Mouse (Mus musculus) fat pad, adult 2 months (tissue): ENCODE measurements around the gene Slc29a4.
A peak's percentile ranks its signal among the peaks of the same experiment; 100 is the strongest.

Experiments
- DNase-seq: peaks from one replicate; pipeline ENCODE4 v3.0.0-alpha.2; 2011; ENCODE audit warnings: low read depth, low spot score; ENCODE audit errors: extremely low read depth

Gene Slc29a4

DNA sequence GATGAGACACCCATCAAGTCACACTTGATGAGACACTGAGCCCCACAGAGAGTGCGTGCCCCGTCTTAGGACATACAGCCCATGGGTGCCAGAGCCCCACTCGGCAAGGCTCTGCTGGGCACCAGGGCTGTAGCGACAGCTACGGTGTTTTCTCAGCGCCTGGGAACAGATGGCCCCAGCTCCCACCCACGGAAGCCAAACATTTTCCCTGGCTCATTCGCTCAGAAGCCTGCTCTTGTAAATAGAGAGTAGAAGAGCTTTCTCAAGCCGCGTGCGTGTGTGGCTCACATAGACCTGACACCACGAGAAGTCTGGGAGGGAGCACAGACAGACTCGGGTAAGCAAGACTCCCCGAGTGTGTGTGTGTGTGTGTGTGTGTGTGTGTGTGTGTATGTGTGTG lies at the start of gene Slc29a4:
Slc29a4 (plus strand) TSS at position 265 of the 400 bp plus-strand sequence.
- DNase-seq = no peak

DNA sequence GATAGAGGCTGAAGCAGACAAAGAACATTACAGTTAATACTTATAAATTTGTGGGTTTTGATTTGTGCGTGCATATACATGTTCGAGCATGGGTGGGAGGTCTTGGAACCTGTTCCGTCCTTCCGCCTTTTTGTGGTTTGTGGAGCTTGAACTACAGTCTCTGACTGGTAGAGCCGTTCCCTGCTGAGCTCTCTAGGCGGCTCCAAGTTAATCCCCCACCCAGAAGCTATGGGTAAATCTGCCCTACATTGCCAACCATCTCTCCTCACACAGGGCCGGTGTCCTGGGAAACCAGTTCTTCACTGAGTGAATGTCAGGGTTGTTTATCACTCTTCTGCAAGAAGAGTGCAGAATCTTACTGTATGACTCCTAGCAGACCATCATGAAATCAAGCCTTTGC lies 44.1 kb upstream of the Slc29a4 start:
- DNase-seq = peak; percentile 54

DNA sequence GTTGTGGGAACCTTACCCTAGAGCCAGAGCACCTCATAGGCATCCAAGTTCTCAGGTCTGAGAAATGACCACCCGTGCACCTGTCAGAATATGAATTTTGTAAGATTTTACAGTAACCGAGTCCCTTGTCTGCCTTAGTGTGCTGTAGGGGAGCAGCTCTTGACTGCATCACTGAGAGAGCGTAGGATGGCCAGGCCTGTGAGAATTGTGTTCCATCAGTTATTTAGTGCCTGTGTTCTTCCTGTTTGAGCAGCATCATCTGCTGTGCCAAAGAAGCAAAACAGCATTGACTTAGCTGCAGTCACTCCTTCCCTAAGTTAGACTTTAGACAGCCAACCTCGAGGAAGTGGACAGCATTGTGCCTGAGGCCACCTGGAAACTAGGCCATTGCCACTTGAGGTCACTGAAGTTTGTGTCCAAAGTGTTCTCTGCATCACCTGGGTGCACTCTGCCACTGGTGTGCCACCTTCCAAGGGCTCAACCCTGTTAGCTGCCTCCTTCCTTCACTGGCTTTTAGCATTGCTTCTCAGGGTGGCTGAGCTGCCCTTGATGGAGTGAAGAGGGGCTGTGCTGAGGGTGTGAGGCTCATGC lies 42.8 kb upstream of the Slc29a4 start:
- no peak for DNase-seq

DNA sequence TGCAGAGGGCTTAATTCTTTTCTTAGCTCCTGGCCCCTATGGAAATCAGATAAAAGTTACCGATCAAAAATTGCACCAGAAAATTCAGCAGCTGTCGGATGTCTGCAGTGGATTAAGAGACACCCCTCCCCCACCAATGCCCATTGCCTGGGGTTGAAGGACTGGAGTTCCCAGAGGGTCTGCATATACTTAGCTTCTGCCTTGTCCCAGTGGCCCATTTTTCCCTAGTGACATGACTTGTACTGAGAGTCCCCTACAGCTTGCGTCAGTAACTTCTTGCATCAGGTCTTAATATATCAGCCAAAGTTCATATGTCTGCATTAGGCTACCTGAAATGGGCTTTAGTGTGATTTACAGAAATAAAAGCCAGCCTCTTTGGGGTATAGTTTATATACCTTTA lies 41.9 kb upstream of the Slc29a4 start:
- DNase-seq = no peak

DNA sequence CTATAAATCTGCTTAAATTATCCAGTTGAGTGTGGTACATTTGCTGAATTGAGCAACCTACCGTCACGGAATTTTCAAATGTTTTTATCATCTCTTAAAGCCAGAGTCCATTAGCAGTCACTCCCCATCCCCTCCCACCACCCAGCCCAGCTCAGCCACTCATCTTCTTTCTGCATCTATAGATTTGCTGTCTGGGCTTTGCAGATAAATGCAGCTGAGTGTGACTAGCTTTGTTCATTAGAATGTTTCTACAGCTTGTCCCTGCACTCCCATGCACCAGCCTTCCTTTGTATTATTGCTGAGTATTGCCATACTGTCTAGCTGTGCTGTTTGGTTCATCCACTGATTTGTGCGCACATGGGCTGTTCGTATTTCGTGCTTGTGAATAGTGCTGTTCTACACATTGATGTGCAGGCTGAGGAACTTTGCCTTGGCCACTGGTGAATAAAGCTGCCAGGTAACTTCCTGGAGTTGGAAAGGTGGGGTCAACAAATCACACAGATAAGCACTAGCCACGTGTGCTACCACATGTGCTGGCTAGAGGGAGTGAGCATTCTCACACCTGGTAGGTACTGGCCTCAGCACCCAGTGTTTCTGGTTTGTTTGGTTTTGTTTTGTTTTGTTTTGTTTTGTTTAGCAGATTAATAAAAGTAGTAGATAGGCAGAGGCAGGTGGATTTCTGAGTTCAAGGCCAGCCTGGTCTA lies 41.4 kb upstream of the Slc29a4 start:
- DNase-seq = no peak

DNA sequence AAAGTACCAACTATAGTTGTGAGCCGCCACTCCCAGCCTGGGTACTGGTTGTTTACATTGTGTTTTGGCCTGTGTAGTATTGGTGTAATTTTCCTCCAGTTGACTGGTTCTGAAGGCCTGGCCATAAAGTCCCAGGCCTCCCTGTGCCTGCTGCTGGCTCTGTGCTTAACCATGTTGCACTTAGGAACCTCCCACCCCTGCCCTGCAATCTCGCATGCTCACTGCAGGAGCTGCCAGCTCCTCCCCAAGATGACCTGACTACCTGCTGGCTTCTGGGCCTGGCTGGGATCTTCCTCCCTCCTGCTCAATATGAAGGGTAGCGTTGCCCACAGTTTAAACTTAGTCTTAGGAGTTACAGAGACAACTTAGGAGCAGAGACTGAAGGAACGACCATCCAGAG lies 40.0 kb upstream of the Slc29a4 start:
- no peak for DNase-seq

DNA sequence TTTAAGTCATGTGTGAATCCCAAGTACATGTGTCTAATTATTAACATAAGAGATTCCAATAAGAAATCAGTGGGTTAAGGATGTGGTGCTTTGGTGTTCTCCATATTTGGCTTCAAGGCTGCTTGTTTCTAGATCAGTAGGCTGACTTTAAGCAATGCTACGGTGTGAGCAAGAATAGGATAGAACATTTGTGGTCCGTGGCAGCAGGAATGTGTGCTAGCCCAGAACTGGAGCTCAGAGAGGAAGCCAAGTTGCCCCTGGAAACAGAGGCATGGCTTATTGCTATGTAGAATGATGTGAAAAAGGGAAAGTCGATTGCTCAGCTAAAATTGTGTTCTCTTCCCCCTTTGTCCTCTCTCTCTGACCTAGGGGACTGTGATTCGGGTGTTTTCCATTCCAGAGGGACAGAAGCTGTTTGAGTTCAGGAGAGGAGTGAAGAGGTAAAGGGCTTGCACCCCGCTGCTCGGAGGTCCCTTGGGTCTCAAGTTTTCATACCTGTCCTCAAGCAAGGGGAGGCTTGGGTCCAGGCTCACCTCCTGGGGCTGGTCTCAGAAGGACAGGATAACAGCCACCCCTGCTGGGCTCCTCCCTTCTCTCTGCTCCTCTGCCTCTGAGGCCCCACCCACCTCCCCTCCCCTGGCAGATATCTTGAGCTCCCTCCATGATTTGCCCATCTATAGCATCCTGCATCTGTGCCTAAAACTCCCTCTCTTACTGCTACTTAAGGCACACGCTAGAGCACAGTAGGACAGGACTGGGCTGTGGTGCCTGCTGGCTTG lies 31.5 kb upstream of the Slc29a4 start:
- DNase-seq = no peak

DNA sequence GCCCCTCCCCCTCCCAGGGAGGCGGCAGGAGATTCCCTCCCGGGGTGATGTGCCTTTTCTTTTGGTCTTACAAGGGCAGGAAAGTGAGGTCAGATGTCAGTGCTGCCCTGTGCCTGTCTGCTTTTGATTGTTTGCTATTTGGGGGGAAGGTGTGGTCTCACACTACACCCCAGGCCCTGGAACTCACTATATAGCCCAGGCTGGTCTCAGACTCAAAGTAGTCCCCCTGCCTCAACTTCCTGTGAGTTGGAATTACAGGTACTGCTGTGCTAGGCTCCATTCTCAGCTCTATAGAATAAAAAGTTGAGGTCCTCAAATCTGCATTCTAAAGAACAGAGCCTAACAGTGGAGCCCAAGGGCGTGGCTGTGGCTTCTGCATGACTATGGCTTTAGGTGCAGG lies 24.4 kb upstream of the Slc29a4 start:
- no peak for DNase-seq

DNA sequence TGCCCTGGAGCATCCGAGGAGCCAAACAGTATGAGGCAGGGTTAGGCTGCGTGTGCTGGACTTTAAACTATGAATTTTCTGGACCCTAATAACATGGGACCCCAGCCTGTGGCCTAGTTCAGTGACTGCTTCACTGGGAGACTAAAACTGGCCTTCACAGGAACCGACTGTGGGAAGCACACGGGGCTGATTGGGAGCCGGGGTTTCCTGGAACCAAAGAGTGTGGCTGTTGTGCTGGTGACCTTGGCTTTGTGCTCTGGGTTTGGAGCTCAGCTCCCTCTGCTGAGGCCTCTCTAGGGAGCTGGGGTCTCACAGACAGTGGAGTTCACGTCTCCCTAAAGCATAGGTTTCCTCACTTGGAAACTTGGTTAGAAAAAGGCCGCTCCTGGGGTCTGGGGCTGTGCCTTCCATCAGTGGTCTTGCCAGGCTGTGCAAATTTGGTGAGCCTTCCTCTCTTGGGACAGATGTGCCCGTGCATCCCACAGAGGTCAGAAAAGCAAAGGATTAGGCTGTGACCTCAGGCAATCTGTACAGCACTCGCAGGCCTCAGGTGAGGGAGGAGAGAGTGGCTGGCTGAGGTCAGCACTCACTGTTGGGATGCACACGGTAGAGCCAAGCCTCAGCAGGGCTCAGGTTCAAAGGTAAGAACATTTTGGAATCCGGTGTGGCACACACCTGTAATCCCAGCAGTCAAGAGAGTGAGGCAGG lies 23.6 kb upstream of the Slc29a4 start:
- no peak for DNase-seq

DNA sequence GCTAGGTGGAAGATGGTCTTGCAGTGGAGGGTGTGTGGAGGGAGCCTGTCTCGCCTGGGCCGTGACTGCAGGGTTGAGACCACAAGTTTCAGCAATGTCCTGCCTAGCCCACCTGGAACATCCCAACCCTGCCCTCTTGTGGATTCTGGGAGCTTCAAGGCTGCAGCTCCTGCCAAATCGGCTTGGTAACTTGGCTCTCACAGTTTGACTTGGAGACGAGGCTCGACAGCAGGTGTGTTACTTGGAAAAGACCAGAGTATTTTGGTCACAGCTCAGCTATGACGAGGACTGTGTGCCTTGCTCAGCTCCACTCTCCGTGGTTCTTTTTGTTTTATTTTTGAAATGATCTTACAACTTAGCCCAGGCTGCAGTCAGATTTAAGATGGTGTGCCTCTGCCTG lies 22.6 kb upstream of the Slc29a4 start:
- no peak for DNase-seq

DNA sequence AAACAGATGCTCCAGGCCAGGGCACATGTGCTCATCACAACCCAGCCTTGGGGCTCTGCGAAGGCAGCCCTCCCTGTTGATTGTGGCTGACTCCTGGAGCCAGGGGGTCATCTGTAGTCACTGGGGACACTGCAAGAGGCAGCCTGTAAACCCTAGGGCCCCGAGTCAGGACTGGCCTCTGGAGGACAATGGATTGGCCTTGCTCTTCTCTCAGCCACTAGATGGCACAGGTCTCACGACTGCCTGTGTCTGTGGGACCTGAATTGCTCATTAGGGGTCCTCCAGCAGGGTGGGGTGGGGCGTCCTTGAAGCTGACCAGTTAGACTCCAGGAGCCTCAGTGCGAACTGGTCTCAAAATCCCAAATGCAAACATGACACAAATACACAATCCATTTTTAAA lies 19.2 kb upstream of the Slc29a4 start:
- no peak for DNase-seq

DNA sequence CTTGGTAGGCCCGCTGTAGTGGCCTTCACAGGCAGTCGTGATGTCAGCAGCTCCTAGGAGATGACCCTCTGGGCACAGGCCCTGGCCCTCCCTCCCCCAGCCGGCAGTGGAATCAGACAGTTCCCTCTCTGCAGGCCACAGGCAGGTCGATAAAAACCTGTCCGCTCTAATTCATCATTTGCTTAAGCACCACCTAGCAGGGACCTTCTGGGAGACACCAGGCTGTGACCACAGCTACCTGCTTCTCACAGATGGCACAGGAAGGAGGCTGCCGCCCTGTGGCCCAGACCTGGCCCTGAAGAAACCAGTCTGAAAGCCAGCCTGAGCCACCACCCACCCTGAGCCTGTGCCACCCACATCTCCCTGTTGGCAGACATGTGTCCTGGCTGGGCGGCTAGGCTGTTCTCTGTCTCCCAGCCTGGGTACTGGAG lies 14.2 kb upstream of the Slc29a4 start:
- no peak for DNase-seq

DNA sequence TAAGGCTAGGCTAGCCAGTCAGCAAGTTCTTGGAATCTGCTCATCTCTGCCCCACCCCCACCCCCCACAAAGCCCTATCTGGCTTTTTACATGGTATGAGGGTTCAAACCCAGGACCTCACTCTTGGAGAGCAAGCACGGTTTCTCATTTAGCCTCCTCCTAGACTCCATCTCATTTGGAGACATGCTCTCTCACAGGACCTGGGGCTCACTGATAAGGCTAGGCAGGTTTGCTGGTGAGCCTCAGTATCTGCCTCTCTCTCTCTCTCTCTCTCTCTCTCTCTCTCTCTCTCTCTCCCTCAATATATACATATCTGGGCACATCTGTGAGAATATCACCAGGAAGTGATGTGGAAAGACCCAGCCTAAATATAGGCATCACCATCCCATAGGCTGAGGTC lies 13.2 kb upstream of the Slc29a4 start:
- DNase-seq = no peak

DNA sequence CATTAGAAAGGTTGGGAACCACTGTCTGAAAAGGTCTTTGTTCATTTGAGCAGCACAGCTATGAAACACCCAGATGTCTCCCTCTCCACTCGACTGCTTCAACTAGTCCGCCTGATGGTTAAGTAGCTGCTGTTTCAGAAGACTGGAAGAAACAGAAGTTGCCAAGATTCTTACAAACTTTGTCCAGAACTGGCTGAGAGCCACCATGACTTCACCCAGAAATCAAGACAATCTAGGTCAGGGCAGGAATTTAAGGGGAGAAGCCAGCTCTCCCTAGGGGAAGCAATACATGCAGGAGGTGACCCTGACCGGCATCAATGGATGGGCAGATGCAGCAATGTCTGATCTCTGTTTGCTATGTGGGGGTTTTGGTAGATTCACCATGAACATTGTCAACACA lies 10.4 kb upstream of the Slc29a4 start:
- no peak for DNase-seq

DNA sequence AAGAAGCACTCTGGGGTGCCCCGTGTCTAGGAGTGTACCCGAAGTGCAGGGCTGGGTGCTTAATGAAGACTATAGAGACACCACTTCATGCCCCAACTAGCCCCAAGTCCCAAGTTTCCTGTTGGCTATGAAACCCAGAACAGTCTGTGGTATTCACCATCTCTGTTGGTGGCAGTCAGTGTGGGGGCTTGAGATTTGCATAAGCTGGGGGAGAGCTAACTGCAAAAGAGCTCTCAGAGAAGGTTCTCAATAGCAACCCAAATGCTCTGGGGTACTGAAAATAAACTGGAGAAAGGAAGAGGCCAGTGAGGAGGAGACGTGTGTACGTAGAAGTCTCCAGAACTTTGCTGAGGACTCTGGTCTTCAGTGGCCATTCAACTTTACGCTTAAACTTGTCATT lies 9.8 kb upstream of the Slc29a4 start:
- DNase-seq = no peak

DNA sequence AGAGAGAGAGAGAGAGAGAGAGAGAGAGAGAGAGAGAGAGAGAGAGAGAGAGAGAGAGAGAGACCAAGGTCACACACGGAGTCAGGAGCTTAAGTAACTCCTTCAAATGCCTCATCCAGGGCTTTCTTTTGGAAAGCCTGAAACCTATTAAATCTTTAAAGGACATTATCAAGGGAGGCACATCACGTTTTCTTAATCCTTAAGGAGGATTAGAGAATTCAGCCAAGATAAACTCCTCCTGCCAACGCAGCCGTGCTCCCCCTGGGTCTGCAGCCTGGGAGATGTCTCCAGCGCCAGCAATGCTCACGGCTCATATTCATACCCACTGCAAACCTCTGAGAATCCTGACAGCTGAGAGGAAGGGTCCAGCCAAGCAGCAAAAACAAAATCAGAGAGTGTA lies 3.4 kb upstream of the Slc29a4 start:
- no peak for DNase-seq

DNA sequence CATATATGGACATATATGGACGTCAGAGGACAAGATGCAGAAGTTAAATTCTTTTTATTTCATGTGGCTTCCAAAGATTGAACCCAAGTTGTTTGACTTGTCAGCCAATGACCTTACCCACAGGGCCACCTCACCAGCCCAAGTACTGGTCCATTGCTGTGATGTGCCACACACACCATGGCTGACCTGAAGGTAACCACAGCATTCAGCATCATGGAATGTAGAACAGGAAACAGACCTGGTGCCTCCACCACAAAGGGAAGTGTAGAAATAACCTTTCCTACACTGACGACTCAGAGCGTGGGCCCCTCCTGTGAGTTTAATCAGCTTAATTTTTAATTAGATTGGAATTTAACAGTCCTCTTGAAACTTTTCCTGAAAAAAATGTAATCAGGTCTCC lies 2.0 kb upstream of the Slc29a4 start:
- DNase-seq = no peak

DNA sequence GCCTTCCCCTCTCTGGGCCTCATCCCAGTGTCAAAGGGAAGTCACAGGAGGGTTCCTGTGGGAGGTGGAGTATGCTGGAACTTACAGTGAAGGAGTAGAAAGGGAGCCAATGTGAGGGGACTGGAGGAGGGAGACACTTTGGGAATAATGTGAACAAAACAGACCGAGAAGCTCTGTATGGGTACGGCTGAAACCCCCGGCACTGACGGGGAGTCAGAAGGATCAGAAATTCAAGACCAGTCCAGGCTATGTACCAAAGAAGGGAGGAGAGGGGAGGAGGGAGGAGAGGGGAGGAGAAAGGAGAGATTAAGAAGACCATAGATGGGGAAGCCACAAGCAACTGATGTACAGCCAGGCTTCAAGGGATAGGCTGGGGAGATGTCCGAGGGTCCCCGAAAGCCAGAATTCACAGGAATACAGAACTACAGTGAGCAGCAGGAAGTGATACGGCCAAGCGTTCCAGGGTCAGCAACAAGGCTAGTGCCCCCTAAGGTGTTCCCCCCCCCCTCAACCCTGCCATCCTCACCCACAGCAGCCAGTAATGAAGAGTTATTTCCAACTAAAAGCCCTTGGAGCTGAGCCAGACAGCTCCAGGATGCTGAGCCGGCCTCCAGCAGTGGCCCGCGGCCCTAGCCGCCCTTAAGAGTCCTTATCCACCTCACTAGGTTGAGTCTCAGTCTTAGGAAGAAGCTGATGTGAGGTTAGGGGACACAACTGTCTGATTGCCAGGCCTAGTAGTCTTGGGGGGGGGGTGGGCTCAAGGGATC lies 842 bp downstream of the Slc29a4 start:
- DNase-seq = no peak

DNA sequence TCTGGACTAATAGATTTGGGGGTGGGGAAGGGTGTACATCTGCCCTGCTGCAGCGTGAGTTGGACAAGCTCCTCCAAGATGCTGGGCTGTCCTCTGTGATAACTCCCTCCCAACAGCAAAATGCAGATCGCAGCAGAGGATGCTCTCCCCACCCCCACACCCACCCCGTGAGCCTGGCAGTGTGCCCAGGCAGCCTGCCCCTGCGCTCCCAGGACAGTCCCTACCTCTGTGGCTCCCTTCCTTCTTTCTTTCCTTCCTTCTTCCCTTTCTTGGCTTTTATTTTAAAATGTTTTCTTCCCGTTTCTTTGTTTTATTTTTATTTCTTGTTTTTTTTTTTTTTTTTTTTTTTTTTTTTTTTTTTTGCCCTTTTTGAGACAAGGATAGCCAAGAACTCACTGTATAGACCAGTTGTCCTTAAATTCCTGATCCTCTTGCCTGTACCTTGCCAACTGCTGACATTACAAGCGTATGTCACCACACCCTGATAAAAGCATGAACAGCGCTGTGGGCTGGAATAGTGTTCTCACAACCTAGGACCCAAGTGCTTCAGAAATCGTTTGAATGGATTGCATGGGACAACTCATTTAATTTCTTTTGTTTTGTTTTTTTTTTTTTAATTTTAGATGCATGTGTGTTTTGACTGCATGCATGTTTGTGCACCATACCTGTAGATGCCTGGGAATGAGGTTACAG lies 1.6 kb downstream of the Slc29a4 start:
- no peak for DNase-seq

DNA sequence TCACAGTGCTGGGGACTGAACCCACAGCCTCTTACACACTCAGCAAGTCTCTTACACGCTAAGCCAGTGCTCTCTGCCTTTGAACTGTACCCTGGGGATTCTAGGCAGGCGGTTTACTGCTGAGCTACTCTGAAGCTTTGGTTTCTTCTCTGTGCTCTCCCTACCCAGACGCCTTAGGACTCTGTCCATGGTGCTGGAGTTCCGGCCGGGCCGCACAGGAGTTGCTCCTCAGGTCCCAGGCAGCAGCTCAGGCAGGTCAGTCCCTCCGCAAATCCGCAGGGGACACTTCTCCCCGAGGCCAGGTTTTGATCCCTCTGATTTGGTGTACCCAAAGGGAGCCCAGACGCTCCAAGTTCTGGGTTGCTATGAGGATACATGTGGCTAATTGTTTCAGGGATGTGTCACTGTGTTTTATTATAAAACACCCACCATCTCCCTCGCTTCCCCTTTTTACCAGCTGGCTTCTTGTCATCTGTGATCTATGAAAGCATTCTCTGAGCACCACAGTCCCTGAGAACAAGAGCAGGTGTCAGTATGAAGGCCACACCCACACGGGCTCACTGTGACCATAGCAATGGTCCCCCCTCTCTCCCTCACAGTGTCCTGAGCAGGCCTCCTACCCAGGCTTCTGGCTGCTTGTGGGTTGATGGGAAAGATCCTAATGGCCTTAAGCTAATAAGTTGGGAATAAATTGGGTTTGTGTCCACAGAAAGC lies 2.5 kb downstream of the Slc29a4 start:
- DNase-seq = no peak
